Mouse (Mus musculus) retina, postnatal 7 days (tissue): ENCODE measurements around the gene Tenm4.

Experiments
- DNase-seq: peaks from one replicate; pipeline ENCODE4 v3.0.0-alpha.2; 2012; ENCODE audit warnings: low read depth, low spot score

Tenm4 gene

GRCm38 (mm10) chr7:96677082-96677481 lies 506.0 kb downstream of the Tenm4 start:
- DNase-seq = no peak

GRCm38 (mm10) chr7:96678236-96678635 lies 507.2 kb downstream of the Tenm4 start:
- no peak for DNase-seq

GRCm38 (mm10) chr7:96679746-96680145 lies 508.7 kb downstream of the Tenm4 start:
- no peak for DNase-seq

- DNase-seq = no peak
Measured at GRCm38 (mm10) chr7:96680405-96680804, 509.4 kb downstream of the Tenm4 start.

- no peak for DNase-seq
Measured at GRCm38 (mm10) chr7:96681808-96682207, 510.8 kb downstream of the Tenm4 start.

- no peak for DNase-seq
Measured at GRCm38 (mm10) chr7:96688141-96688540, 517.1 kb downstream of the Tenm4 start.

GRCm38 (mm10) chr7:96701097-96701845 lies 530.2 kb downstream of the Tenm4 start:
- DNase-seq = no peak

GRCm38 (mm10) chr7:96703958-96704357 lies 532.9 kb downstream of the Tenm4 start:
- DNase-seq = no peak

- DNase-seq = no peak
Measured at GRCm38 (mm10) chr7:96705307-96706129, 534.5 kb downstream of the Tenm4 start.

GRCm38 (mm10) chr7:96706531-96706930 lies 535.5 kb downstream of the Tenm4 start:
- DNase-seq = no peak

- DNase-seq = no peak
Measured at GRCm38 (mm10) chr7:96707112-96707511, 536.1 kb downstream of the Tenm4 start.

- DNase-seq = no peak
Measured at GRCm38 (mm10) chr7:96708071-96708470, 537.0 kb downstream of the Tenm4 start.

GRCm38 (mm10) chr7:96708561-96708960 lies 537.5 kb downstream of the Tenm4 start:
- no peak for DNase-seq

GRCm38 (mm10) chr7:96708968-96709367 lies 537.9 kb downstream of the Tenm4 start:
- DNase-seq = no peak

GRCm38 (mm10) chr7:96709891-96710290 lies 538.8 kb downstream of the Tenm4 start:
- DNase-seq = no peak

- DNase-seq = no peak
Measured at GRCm38 (mm10) chr7:96710658-96711071, 539.6 kb downstream of the Tenm4 start.

GRCm38 (mm10) chr7:96712876-96713275 lies 541.8 kb downstream of the Tenm4 start:
- DNase-seq = no peak

- DNase-seq = no peak
Measured at GRCm38 (mm10) chr7:96716911-96717310, 545.9 kb downstream of the Tenm4 start.

GRCm38 (mm10) chr7:96718201-96719155 lies 547.4 kb downstream of the Tenm4 start:
- no peak for DNase-seq

- DNase-seq = no peak
Measured at GRCm38 (mm10) chr7:96719926-96720325, 548.9 kb downstream of the Tenm4 start.

- no peak for DNase-seq
Measured at GRCm38 (mm10) chr7:96720465-96720864, 549.4 kb downstream of the Tenm4 start.

GRCm38 (mm10) chr7:96722796-96723195 lies 551.8 kb downstream of the Tenm4 start:
- DNase-seq = no peak
